Mouse (Mus musculus): ENCODE measurements around the gene Hyal3. TPM values are rescaled to one million over a fixed set of nuclear protein-coding genes. Genes with fewer than 3 reads are reported as not detected.

The Hyal3 gene
- total and polyA plus RNA-seq, 3 experiments, result 2.3 to 6.8 TPM; not detected in 1

GRCm38 (mm10) chr9:107618778-107619545 lies 38.3 kb downstream of the Hyal3 start:
- TF ChIP-seq SMC3 (IDR thresholded peaks at IDR 0.05; ENCODE audit: low read depth, low read length) (no peak), EP300 (IDR thresholded peaks at IDR 0.05; ENCODE audit: low read depth in 1 of 2, low read length in 2 of 2) (no peak), E2F4 (IDR thresholded peaks at IDR 0.05; ENCODE audit: borderline replicate concordance, low read depth, low read length) (no peak), POLR2A (IDR thresholded peaks at IDR 0.05; ENCODE audit: control insufficient read depth in 1 of 2, insufficient read depth in 1 of 2, low read depth in 1 of 2, low read length in 2 of 2, poor library complexity in 1 of 2) (no peak), ELF1 (IDR thresholded peaks at IDR 0.05; ENCODE audit: low read depth, low read length) (no peak), ZMIZ1 (IDR thresholded peaks at IDR 0.05; ENCODE audit: low read depth, low read length) (no peak), NRF1 (IDR thresholded peaks at IDR 0.05; ENCODE audit: insufficient read depth, low read depth, low read length, poor library complexity, severe bottlenecking) (no peak), JUND (IDR thresholded peaks at IDR 0.05; ENCODE audit: low read depth, low read length) (no peak), POLR2AphosphoS2 (IDR thresholded peaks at IDR 0.05; ENCODE audit: low read length) (no peak), BHLHE40 (IDR thresholded peaks at IDR 0.05; ENCODE audit: borderline replicate concordance, low read depth, low read length) (no peak), MEF2A (IDR thresholded peaks at IDR 0.05; ENCODE audit: extremely low read depth, insufficient replicate concordance, low read depth, low read length, poor library complexity, severe bottlenecking) (no peak), MXI1 (IDR thresholded peaks at IDR 0.05; ENCODE audit: low read depth, low read length) (no peak), MYB (IDR thresholded peaks at IDR 0.05; ENCODE audit: low read depth, low read length) (no peak), ETS1 (IDR thresholded peaks at IDR 0.05; ENCODE audit: low read depth, low read length) (no peak), CHD1 (IDR thresholded peaks at IDR 0.05; ENCODE audit: low read depth, low read length) (no peak), SIN3A (IDR thresholded peaks at IDR 0.05; ENCODE audit: low read length) (no peak), ZC3H11A (IDR thresholded peaks at IDR 0.05; ENCODE audit: low read depth, low read length) (no peak)
- H3K4me1 ChIP-seq (ENCODE audit: control insufficient read depth in 1 of 2, insufficient read depth in 2 of 2, low read length in 2 of 2), result peaks cover 0 to 3% of the 10 kb centered on the region in 2 experiments; a peak in 2 of 4 replicates
- H3K79me2 ChIP-seq (ENCODE audit: control insufficient read depth, insufficient read depth, low read length, poor library complexity), result peaks cover 6% of the 10 kb centered on the region; the same call in 1 of the 2 replicates
- peaks cover under 1 to 1% of the 10 kb centered on the region in 2 experiments; a peak in 3 of 4 replicates for H3K36me3 ChIP-seq (ENCODE audit: control insufficient read depth in 1 of 2, insufficient read depth in 2 of 2, low read length in 2 of 2)
- H3K9me3 ChIP-seq (replicated peaks; ENCODE audit: insufficient read depth, low read length), result no peaks in the 10 kb centered on the region
- no peak overlapping the region for H3K9ac ChIP-seq (ENCODE audit: control insufficient read depth, low read depth, low read length, poor library complexity, severe bottlenecking)
- H3K27ac ChIP-seq (ENCODE audit: control insufficient read depth, low read depth, low read length), result no peak overlapping the region
- no peak overlapping the region for H3K4me3 ChIP-seq (ENCODE audit: control insufficient read depth in 1 of 2, insufficient read depth in 1 of 2, low read depth in 2 of 2, low read length in 2 of 2)
- DNase-seq (ENCODE audit: low read depth, low spot score), result no peak
- no peaks in the 10 kb centered on the region for H3K27me3 ChIP-seq (ENCODE audit: control insufficient read depth in 1 of 2, insufficient read depth in 2 of 2, low read length in 2 of 2)

- Histone ChIP-seq H3K9me3 (replicated peaks; ENCODE audit: insufficient read depth, low read length) (no peaks in the 10 kb centered on the region), H3K9ac (ENCODE audit: control insufficient read depth, low read depth, low read length, poor library complexity, severe bottlenecking) (no peak overlapping the region), H3K4me1 (ENCODE audit: control insufficient read depth in 1 of 2, insufficient read depth in 2 of 2, low read length in 2 of 2) (peaks cover 5 to 8% of the 10 kb centered on the region in 2 experiments), H3K79me2 (ENCODE audit: control insufficient read depth, insufficient read depth, low read length, poor library complexity) (peaks cover 8% of the 10 kb centered on the region; the same call in 1 of the 2 replicates), H3K36me3 (ENCODE audit: control insufficient read depth in 1 of 2, insufficient read depth in 2 of 2, low read length in 2 of 2) (peaks cover 1 to 6% of the 10 kb centered on the region in 2 experiments; a peak in 3 of 4 replicates), H3K4me3 (ENCODE audit: control insufficient read depth in 1 of 2, insufficient read depth in 1 of 2, low read depth in 2 of 2, low read length in 2 of 2) (no peak overlapping the region), H3K27me3 (ENCODE audit: control insufficient read depth in 1 of 2, insufficient read depth in 2 of 2, low read length in 2 of 2) (no peaks in the 10 kb centered on the region), H3K27ac (ENCODE audit: control insufficient read depth, low read depth, low read length) (no peak overlapping the region)
- no peak for DNase-seq (ENCODE audit: low read depth, low spot score)
- TF ChIP-seq JUND (IDR thresholded peaks at IDR 0.05; ENCODE audit: low read depth, low read length) (no peak), POLR2AphosphoS5 (IDR thresholded peaks at IDR 0.05; ENCODE audit: borderline replicate concordance, low read depth, low read length) (no peak)
Measured at GRCm38 (mm10) chr9:107619546-107619879, 38.9 kb downstream of the Hyal3 start.
